Mouse (Mus musculus) gastrocnemius, adult 8-10 months (tissue): Measurements from ENCODE around the gene Setd5. TPM values are rescaled to one million over a fixed set of nuclear protein-coding genes. Genes with fewer than 3 reads are reported as not detected.
A peak's percentile ranks its signal among the peaks of the same experiment; 100 is the strongest.

Experiments
- DNase-seq, 2 experiments: peaks; one replicate each; pipeline ENCODE4 v3.0.0; 2022; ENCODE audit warnings: low spot score in 2 of 2
- total RNA-seq, 4 experiments: library from RNA; stranded (reverse); gene quantifications; 2 replicates each; pipeline ENCODE4 v1.2.4; 2022

The Setd5 gene
- total RNA-seq, 4 experiments from 2014 or later = 21.8 to 26.2 (median 23.5) TPM

- no peak for DNase-seq
Observed at GRCm38 (mm10) chr6:113133360-113133759, 56.2 kb downstream of the Setd5 start.

- DNase-seq = no peak
Observed at GRCm38 (mm10) chr6:113141389-113142094, 64.4 kb downstream of the Setd5 start.

GRCm38 (mm10) chr6:113144764-113145163 is 67.6 kb downstream of the Setd5 start:
- DNase-seq = no peak

- no peak for DNase-seq
Observed at GRCm38 (mm10) chr6:113145249-113145648, 68.1 kb downstream of the Setd5 start.

GRCm38 (mm10) chr6:113154071-113154470 is 76.9 kb downstream of the Setd5 start:
- DNase-seq = no peak

GRCm38 (mm10) chr6:113154886-113155285 is 77.7 kb downstream of the Setd5 start:
- DNase-seq = no peak

GRCm38 (mm10) chr6:113156064-113156463 is 78.9 kb downstream of the Setd5 start:
- DNase-seq = no peak

- DNase-seq = no peak
Observed at GRCm38 (mm10) chr6:113160106-113160505, 82.9 kb downstream of the Setd5 start.

- no peak for DNase-seq
Observed at GRCm38 (mm10) chr6:113161982-113162381, 84.8 kb downstream of the Setd5 start.

- DNase-seq = no peak
Observed at GRCm38 (mm10) chr6:113163513-113163912, 86.3 kb downstream of the Setd5 start.

GRCm38 (mm10) chr6:113166661-113167251 is 89.6 kb downstream of the Setd5 start:
- DNase-seq = peak; percentile 22 to 36

GRCm38 (mm10) chr6:113168316-113168975 is 91.3 kb downstream of the Setd5 start:
- DNase-seq = no peak

GRCm38 (mm10) chr6:113169852-113170251 is 92.7 kb downstream of the Setd5 start:
- DNase-seq = no peak

- DNase-seq = no peak
Observed at GRCm38 (mm10) chr6:113170651-113171050, 93.5 kb downstream of the Setd5 start.

- DNase-seq = no peak
Observed at GRCm38 (mm10) chr6:113172011-113172410, 94.8 kb downstream of the Setd5 start.

GRCm38 (mm10) chr6:113172568-113172967 is 95.4 kb downstream of the Setd5 start:
- peak in 1 of 2 experiments; percentile 27 for DNase-seq

- DNase-seq = no peak
Observed at GRCm38 (mm10) chr6:113175469-113175868, 98.3 kb downstream of the Setd5 start.

GRCm38 (mm10) chr6:113176613-113177012 is 99.4 kb downstream of the Setd5 start:
- no peak for DNase-seq

GRCm38 (mm10) chr6:113178286-113179194 is 101.4 kb downstream of the Setd5 start:
- no peak for DNase-seq

GRCm38 (mm10) chr6:113179195-113179733 is 102.1 kb downstream of the Setd5 start:
- no peak for DNase-seq

GRCm38 (mm10) chr6:113184163-113184562 is 107.0 kb downstream of the Setd5 start:
- DNase-seq = no peak
